Mouse (Mus musculus) megakaryocyte, embryonic 14.5 days (primary cell): ENCODE measurements around the gene B9d1.

Source experiments
- FLI1 ChIP-seq: IDR thresholded peaks from 2 replicates; pipeline ENCODE4 v1.6.1; 2012; ENCODE audit warnings: low read length, inconsistent platforms, mixed read lengths
- GATA1 ChIP-seq: IDR thresholded peaks from 3 replicates; pipeline ENCODE4 v1.6.1; 2012; ENCODE audit warnings: mixed read lengths, low read length, inconsistent platforms, borderline replicate concordance

- TF ChIP-seq GATA1 (no peak), FLI1 (no peak)
These were observed 28.1 kb upstream of the B9d1 start for GRCm38 (mm10) chr11:61476786-61477382.
